Comparison of ENCODE assay signal across 8 mouse cellular contexts in the genomic region with DNA sequence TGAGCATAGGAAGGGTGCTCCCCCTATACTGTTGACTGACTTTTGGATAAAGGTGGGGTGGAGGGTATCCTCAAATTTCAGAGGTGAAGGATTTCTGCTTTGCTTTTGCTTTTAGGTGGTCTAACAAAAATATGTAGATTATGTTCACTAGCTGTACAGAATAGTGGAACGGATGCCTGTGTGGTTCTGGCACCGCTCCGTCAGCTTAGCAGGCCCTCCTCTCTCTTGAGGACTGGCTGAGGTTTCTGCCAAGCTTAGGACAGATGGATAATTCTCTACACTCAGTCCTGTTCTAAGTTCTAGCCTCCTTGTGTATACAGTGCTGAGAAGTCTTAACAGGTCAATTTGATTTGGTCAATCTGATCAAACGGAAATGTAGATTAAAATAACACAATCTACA. TPM values are rescaled to one million over a fixed set of nuclear protein-coding genes. Genes with fewer than 3 reads are reported as not detected.
DNase-seq lines count a peak whose midpoint lies in the region; ATAC-seq and TF ChIP-seq lines count a peak whose summit lies in the region.

No protein-coding gene starts in this region.

- H3K9ac ChIP-seq in CH12.LX (ENCODE audit: insufficient read depth, low read depth), result peak overlapping the region; percentile 15; the same call in 1 of the 2 replicates
- H3K9ac ChIP-seq in forebrain, embryonic 14.5 days (ENCODE audit: low read length), result peak overlapping the region; percentile 70; the same call in 1 of the 2 replicates
- peak overlapping the region; percentile 63 for H3K9ac ChIP-seq in liver, embryonic 11.5 days (ENCODE audit: low read depth, low read length)

- no peak for TF ChIP-seq RAD21 in CH12.LX (IDR thresholded peaks at IDR 0.05; ENCODE audit: low read depth, low read length)

- H3K4me1 ChIP-seq in CH12.LX (ENCODE audit: control insufficient read depth in 1 of 2, insufficient read depth in 2 of 2), result peaks cover 2 to 24% of the 10 kb centered on the region in 2 experiments; a peak in 3 of 4 replicates
- H3K4me1 ChIP-seq in forebrain, embryonic 14.5 days (ENCODE audit: control insufficient read depth, insufficient read depth, low read length), result peaks cover 6% of the 10 kb centered on the region
- H3K4me1 ChIP-seq in liver, embryonic 11.5 days (replicated peaks; ENCODE audit: control insufficient read depth, insufficient read depth, low read length), result peaks cover 10% of the 10 kb centered on the region

- no peak for TF ChIP-seq POLR2A in CH12.LX (IDR thresholded peaks at IDR 0.05; ENCODE audit: low read depth, low read length)

- TF ChIP-seq EP300 in CH12.LX (IDR thresholded peaks at IDR 0.05; ENCODE audit: low read length), result no peak

- dilution Hi-C loops in CH12.LX (cut with MboI; ENCODE audit: extremely low pct_ligation_motif_present, extremely low pct_unique_long_range_greater_than_20kb, low sequenced_read_pairs), result no loop called here

- H3K36me3 ChIP-seq in CH12.LX (replicated peaks in 1 of 2; ENCODE audit: control insufficient read depth in 1 of 2, insufficient read depth in 1 of 2, low read length in 1 of 2), result peaks cover 31 to 39% of the 10 kb centered on the region in 2 experiments
- H3K36me3 ChIP-seq in forebrain, embryonic 14.5 days (ENCODE audit: control insufficient read depth, insufficient read depth, low read length), result peaks cover 35% of the 10 kb centered on the region
- peaks cover 22% of the 10 kb centered on the region for H3K36me3 ChIP-seq in liver, embryonic 11.5 days (ENCODE audit: control insufficient read depth, insufficient read depth, low read length)

- WGBS in forebrain, embryonic 14.5 days, result 61% methylated on average over 4 of the region's 4 CpGs
- WGBS in liver, embryonic 11.5 days, result 74% methylated on average over 4 of the region's 4 CpGs

- H3K4me2 ChIP-seq in CH12.LX (ENCODE audit: insufficient read depth, low read depth, poor library complexity, severe bottlenecking), result peak overlapping the region; percentile 52
- H3K4me2 ChIP-seq in forebrain, embryonic 14.5 days (ENCODE audit: low read length), result peak overlapping the region; percentile 92
- H3K4me2 ChIP-seq in liver, embryonic 11.5 days, result peak overlapping the region; percentile 78

- peaks cover 10% of the 10 kb centered on the region for H3K27me3 ChIP-seq in CH12.LX (replicated peaks)
- no peaks in the 10 kb centered on the region for H3K27me3 ChIP-seq in forebrain, embryonic 14.5 days (replicated peaks; ENCODE audit: control insufficient read depth, insufficient read depth, low read length)
- H3K27me3 ChIP-seq in liver, embryonic 11.5 days (replicated peaks; ENCODE audit: control insufficient read depth, insufficient read depth, low read length), result peaks cover 2% of the 10 kb centered on the region; the same call in 1 of the 2 replicates

- no peak for ATAC-seq in cerebellum, adult (ENCODE audit: insufficient number of reproducible peaks, low FRiP score, low TSS enrichment)
- 0 out of 2 replicates have a peak, but pooled peaks have one; percentile 31 for ATAC-seq in forebrain, embryonic 14.5 days
- ATAC-seq in liver, embryonic 11.5 days (replicated peaks; ENCODE audit: low FRiP score), result no peak
- ATAC-seq in megakaryocyte progenitor cell, adult 5-6 weeks (replicated peaks; ENCODE audit: poor library complexity), result no peak

- no peak overlapping the region for H3K27ac ChIP-seq in CH12.LX (ENCODE audit: insufficient read depth, low read depth)
- H3K27ac ChIP-seq in forebrain, embryonic 14.5 days (ENCODE audit: low read depth, low read length), result no peak overlapping the region
- peak overlapping the region; percentile 6; the same call in 1 of the 2 replicates for H3K27ac ChIP-seq in liver, embryonic 11.5 days (ENCODE audit: low read depth, low read length)

- no peaks in the 10 kb centered on the region for H3K79me2 ChIP-seq in CH12.LX (replicated peaks; ENCODE audit: control insufficient read depth, extremely low read depth, insufficient read depth, poor library complexity, severe bottlenecking)

- H3K9me3 ChIP-seq in CH12.LX (replicated peaks; ENCODE audit: low read length), result no peaks in the 10 kb centered on the region
- H3K9me3 ChIP-seq in forebrain, embryonic 14.5 days (replicated peaks; ENCODE audit: control insufficient read depth, low read length), result no peaks in the 10 kb centered on the region
- no peaks in the 10 kb centered on the region for H3K9me3 ChIP-seq in liver, embryonic 11.5 days (ENCODE audit: control insufficient read depth, low read length)

- in situ Hi-C loops in CH12.LX (cut with MboI; ENCODE audit: low pct_ligation_motif_present, low pct_unique_long_range_greater_than_20kb, low sequenced_read_pairs), result no loop called here

- peak overlapping the region; percentile 64 to 75 (median 71) for H3K4me3 ChIP-seq in CH12.LX (replicated peaks in 1 of 3; ENCODE audit: low read depth in 2 of 3, low read length in 2 of 3, poor library complexity in 1 of 3)
- peak overlapping the region; percentile 49 for H3K4me3 ChIP-seq in forebrain, embryonic 14.5 days (ENCODE audit: low read depth, low read length)
- H3K4me3 ChIP-seq in liver, embryonic 11.5 days (ENCODE audit: low read depth, low read length), result peak overlapping the region; percentile 62

- TF ChIP-seq CTCF in CH12.LX (conservative IDR thresholded peaks at IDR 0.05 in 1 of 2, IDR thresholded peaks at IDR 0.05 in 1 of 2; ENCODE audit: low read depth in 2 of 2, low read length in 2 of 2), result no peak

- peak; percentile 64 for DNase-seq in cerebellum, adult 9-10 months
- no peak for DNase-seq in CH12.LX (ENCODE audit: extremely low read depth)
- no peak for DNase-seq in forebrain, embryonic 14.5 days (ENCODE audit: low spot score)
- DNase-seq in liver, embryonic 11.5 days (ENCODE audit: low spot score), result no peak
- DNase-seq in urinary bladder, postnatal 36 days (ENCODE audit: low spot score in 2 of 2), result no peak
- DNase-seq in right cerebral cortex, adult 2 months (ENCODE audit: low spot score in 2 of 2), result no peak

TF ChIP-seq in CH12.LX, 34 proteins besides CTCF, POLR2A, EP300 and RAD21 (continues in another document):
- TF ChIP-seq IRF4 (IDR thresholded peaks at IDR 0.05; ENCODE audit: low read depth, low read length) (no peak), MAFK (IDR thresholded peaks at IDR 0.05; ENCODE audit: insufficient replicate concordance, low read length) (no peak), MXI1 (IDR thresholded peaks at IDR 0.05; ENCODE audit: low read depth, low read length) (no peak), ZNF384 (IDR thresholded peaks at IDR 0.05; ENCODE audit: low read depth, low read length) (no peak), ZMIZ1 (IDR thresholded peaks at IDR 0.05; ENCODE audit: low read depth, low read length) (no peak), MAX (IDR thresholded peaks at IDR 0.05; ENCODE audit: low read length) (no peak), NRF1 (IDR thresholded peaks at IDR 0.05; ENCODE audit: low read depth, low read length) (no peak), MEF2A (IDR thresholded peaks at IDR 0.05; ENCODE audit: borderline replicate concordance, low read depth, low read length) (no peak), NELFE (IDR thresholded peaks at IDR 0.05; ENCODE audit: low read depth, low read length) (no peak), CHD2 (IDR thresholded peaks at IDR 0.05; ENCODE audit: low read length) (no peak), CHD1 (IDR thresholded peaks at IDR 0.05; ENCODE audit: low read depth, low read length) (no peak), TCF12 (IDR thresholded peaks at IDR 0.05; ENCODE audit: low read depth, low read length) (no peak)

RNA-seq across cellular contexts. Expression of gene Cgref1, which starts 5.1 kb away (rescaled TPM):
- not detected in 2 replicates for total RNA-seq in CH12.LX (2012; rRNA removed)
- not detected in 2 replicates for total RNA-seq in CH12.LX (2014; rRNA removed)
- polyA plus RNA-seq in CH12.LX (2012; ENCODE audit: insufficient read length, low read depth), result not detected in 2 replicates
- polyA plus RNA-seq in forebrain, embryonic 14.5 days (2014; fragmentation: Nextera tagmentation; extraction: Ambion mirVana), result 21.4 and 26.2 TPM in 2 replicates
- polyA plus RNA-seq in liver, embryonic 11.5 days (2014; fragmentation: Nextera tagmentation; extraction: Ambion mirVana), result 5.4 and 8.2 TPM in 2 replicates
- total RNA-seq in megakaryocyte progenitor cell, adult 5-6 weeks (2015), result not detected in 2 replicates
- total RNA-seq in megakaryocyte progenitor cell, adult 5-6 weeks (2017), result 1.7 TPM in 1 of 2 replicates, not detected in the other

RNA-seq across cellular contexts. Expression of gene Preb, which starts 9.7 kb away (rescaled TPM):
- total RNA-seq in CH12.LX (2012; rRNA removed) (96.5 and 99.8 TPM in 2 replicates), CH12.LX (2014; rRNA removed) (70.9 and 87.3 TPM in 2 replicates)
- polyA plus RNA-seq in CH12.LX (2012; ENCODE audit: insufficient read length, low read depth), result 143 and 145 TPM in 2 replicates
- polyA plus RNA-seq in forebrain, embryonic 14.5 days (2014; fragmentation: Nextera tagmentation; extraction: Ambion mirVana), result 79.3 and 92.0 TPM in 2 replicates
- polyA plus RNA-seq in liver, embryonic 11.5 days (2014; fragmentation: Nextera tagmentation; extraction: Ambion mirVana), result 111 and 118 TPM in 2 replicates
- 53.5 and 54.6 TPM in 2 replicates for total RNA-seq in megakaryocyte progenitor cell, adult 5-6 weeks (2015)
- total RNA-seq in megakaryocyte progenitor cell, adult 5-6 weeks (2017), result 45.2 and 62.3 TPM in 2 replicates

RNA-seq across cellular contexts. Expression of gene Tcf23, which starts 18.0 kb away (rescaled TPM):
- total RNA-seq in CH12.LX (2012; rRNA removed) (not detected in 2 replicates), CH12.LX (2014; rRNA removed) (not detected in 2 replicates)
- polyA plus RNA-seq in CH12.LX (2012; ENCODE audit: insufficient read length, low read depth), result not detected in 2 replicates
- not detected in 2 replicates for polyA plus RNA-seq in forebrain, embryonic 14.5 days (2014; fragmentation: Nextera tagmentation; extraction: Ambion mirVana)
- 0.04 TPM in 2 replicates for polyA plus RNA-seq in liver, embryonic 11.5 days (2014; fragmentation: Nextera tagmentation; extraction: Ambion mirVana)
- total RNA-seq in megakaryocyte progenitor cell, adult 5-6 weeks (2015), result 0.02 TPM in 1 of 2 replicates, not detected in the other
- total RNA-seq in megakaryocyte progenitor cell, adult 5-6 weeks (2017), result not detected in 2 replicates

RNA-seq across cellular contexts. Expression of gene Khk, which starts 29.2 kb away (rescaled TPM):
- total RNA-seq in CH12.LX (2012; rRNA removed), result 3.7 and 5.7 TPM in 2 replicates
- total RNA-seq in CH12.LX (2014; rRNA removed), result 1.9 and 2.5 TPM in 2 replicates
- polyA plus RNA-seq in CH12.LX (2012; ENCODE audit: insufficient read length, low read depth), result 2.9 and 3.7 TPM in 2 replicates
- polyA plus RNA-seq in forebrain, embryonic 14.5 days (2014; fragmentation: Nextera tagmentation; extraction: Ambion mirVana), result 8.3 and 11.2 TPM in 2 replicates
- 58.6 and 60.2 TPM in 2 replicates for polyA plus RNA-seq in liver, embryonic 11.5 days (2014; fragmentation: Nextera tagmentation; extraction: Ambion mirVana)
- total RNA-seq in megakaryocyte progenitor cell, adult 5-6 weeks (2015), result 74.3 and 88.2 TPM in 2 replicates
- total RNA-seq in megakaryocyte progenitor cell, adult 5-6 weeks (2017), result 62.2 and 82.9 TPM in 2 replicates

RNA-seq across cellular contexts. Expression of gene Emilin1, which starts 37.2 kb away (rescaled TPM):
- total RNA-seq in CH12.LX (2012; rRNA removed), result 0.34 TPM in 2 replicates
- total RNA-seq in CH12.LX (2014; rRNA removed), result 0.05 and 0.11 TPM in 2 replicates
- 0.33 and 0.63 TPM in 2 replicates for polyA plus RNA-seq in CH12.LX (2012; ENCODE audit: insufficient read length, low read depth)
- 8.6 and 11.6 TPM in 2 replicates for polyA plus RNA-seq in forebrain, embryonic 14.5 days (2014; fragmentation: Nextera tagmentation; extraction: Ambion mirVana)
- polyA plus RNA-seq in liver, embryonic 11.5 days (2014; fragmentation: Nextera tagmentation; extraction: Ambion mirVana), result 89.5 and 95.1 TPM in 2 replicates
- 49.7 and 64.5 TPM in 2 replicates for total RNA-seq in megakaryocyte progenitor cell, adult 5-6 weeks (2015)
- total RNA-seq in megakaryocyte progenitor cell, adult 5-6 weeks (2017), result 98.6 and 99.3 TPM in 2 replicates

Comparison
In these comparisons a context has a peak if more than half of its experiments do, and no peak if none do; other contexts are left out.
1. H3K9ac ChIP-seq: peak in every context shown above with its lines; median percentile 70 in forebrain, embryonic 14.5 days; 63 in liver, embryonic 11.5 days; 15 in CH12.LX.